Mouse (Mus musculus) left cerebral cortex, adult 8-10 months (tissue): ENCODE results near the gene Fmr1. TPM values are rescaled to one million over a fixed set of nuclear protein-coding genes. Genes with fewer than 3 reads are reported as not detected.
"Not testable (repeated sequence)": the region's sequence is repeated elsewhere in the genome, so short reads cannot be mapped to it uniquely, and the experiment has no call there.

Experiments used
- DNase-seq, 2 experiments: peaks; one replicate each; pipeline ENCODE4 v3.0.0; 2022; ENCODE audit warnings: low spot score in 2 of 2
- total RNA-seq, 4 experiments: library from RNA; stranded (reverse); gene quantifications; 2 replicates each; pipeline ENCODE4 v1.2.4; 2022

Gene Fmr1
- 10 to 100 TPM; 55.5 to 64.4 (median 57.9) TPM for total RNA-seq

- DNase-seq: peak; percentile 82 to 95
Observed at GRCm38 (mm10) chrX:68678333-68678740, at the start of gene Fmr1. Fmr1 (plus strand) TSS chrX:68678541.

DNA sequence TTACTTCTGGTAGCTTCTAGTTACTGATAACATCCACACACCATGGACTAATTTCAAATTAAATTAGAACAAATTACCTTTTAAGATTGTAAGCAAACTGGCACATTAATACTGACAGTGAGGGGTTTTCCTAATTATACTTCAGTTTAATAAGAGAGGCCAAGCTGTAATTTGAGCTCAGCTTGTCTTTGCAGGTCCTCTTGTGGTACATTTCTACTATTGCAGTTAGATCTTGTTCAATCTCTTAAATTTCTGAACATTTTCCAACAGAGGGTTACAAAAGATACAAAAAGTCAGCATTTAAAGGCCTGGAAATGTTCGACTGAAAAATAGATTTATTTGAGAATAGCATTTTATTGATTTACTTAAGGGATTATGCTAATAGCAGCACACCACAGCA lies 36.7 kb upstream of the Fmr1 start:
- DNase-seq: no peak

GRCm38 (mm10) chrX:68645154-68645919 lies 33.0 kb upstream of the Fmr1 start:
- peak in 1 of 2 experiments; percentile 12 for DNase-seq

GRCm38 (mm10) chrX:68677508-68677907 lies 833 bp upstream of the Fmr1 start:
- DNase-seq: no peak

DNA sequence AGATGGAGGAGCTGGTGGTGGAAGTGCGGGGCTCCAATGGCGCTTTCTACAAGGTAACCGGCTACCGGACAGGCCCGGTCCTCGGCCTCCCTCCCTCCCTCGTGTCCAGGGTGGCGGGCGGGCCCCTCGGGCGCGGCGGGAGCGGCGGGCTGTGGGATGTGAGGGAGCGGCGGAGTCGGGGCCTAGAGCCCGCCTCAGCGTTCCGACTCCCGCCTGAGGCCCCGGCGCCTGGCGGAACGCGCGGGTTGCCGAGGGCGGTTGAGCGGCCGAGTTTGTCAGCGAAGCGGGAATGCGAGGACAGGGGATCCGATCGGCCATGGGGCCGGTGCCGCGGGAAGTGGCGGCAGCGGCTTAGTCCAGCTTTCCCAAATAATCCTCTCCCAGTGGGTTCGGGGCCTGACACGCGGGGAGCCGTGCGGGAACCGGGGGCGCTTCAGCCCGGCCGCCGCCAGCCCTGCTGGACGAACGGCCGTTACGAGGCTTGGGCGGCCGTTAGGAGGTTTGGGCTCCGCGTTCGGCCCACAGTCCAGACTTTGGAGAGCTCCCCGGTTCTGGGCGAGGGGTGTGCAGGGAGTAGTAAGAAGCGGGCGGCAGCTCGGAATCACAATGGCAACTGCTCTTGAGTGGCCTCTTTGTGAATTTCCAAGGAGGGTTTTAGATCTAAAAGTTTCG lies 610 bp downstream of the Fmr1 start:
- no peak for DNase-seq

DNA sequence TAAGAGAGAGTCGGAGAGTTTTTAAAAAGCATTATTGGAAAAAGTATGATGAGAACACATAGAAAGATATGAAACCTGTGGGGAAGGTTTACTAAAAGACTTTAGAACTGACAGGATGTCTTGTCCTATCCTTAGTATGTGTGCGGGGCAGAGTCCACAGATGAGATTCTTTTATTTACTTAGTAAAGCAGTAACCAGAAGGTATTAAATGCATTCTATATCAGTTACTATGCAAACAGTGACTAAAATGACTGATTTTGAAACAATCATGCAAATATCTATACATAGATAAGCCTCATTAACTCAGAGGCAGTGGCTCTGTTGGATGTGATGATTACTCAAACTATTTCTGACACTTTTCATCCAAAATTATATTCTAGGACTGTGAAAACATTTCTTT lies 6.4 kb downstream of the Fmr1 start:
- DNase-seq: no peak

GRCm38 (mm10) chrX:68691936-68692335 lies 13.6 kb downstream of the Fmr1 start:
- DNase-seq: not testable (repeated sequence)

GRCm38 (mm10) chrX:68736902-68737301 lies 58.6 kb downstream of the Fmr1 start:
- DNase-seq: no peak

- DNase-seq: no peak
Observed at GRCm38 (mm10) chrX:68740088-68740487, 61.7 kb downstream of the Fmr1 start.

DNA sequence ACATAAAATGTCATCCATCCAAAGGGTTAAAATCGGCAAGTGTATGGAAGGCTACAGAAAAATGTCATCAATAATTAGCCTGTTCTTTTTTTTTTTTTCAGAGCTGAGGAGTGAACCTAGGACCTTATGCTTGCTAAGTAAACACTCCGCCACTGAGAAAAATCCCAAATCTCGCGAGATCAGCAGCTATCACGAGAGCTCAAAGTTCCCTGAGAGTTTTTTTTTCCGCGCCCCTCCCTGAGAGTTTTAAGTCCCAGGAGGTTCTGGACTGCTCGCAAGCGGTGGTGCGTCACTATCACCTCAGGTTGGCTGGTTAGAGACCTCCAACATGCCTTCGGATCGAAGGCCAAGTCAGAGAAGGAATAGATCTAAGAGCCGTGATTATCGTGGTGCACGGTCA lies 83.3 kb downstream of the Fmr1 start, which contains the start of gene Fmr1nb:
TSS of gene Fmr1nb (plus strand) at position 234 of the 400 bp plus-strand sequence.
- no peak for DNase-seq

Other genes with a start within 250 kb of the Fmr1 start
- under 1 TPM in 1 of 4 experiments, not detected in 3; 0.59 TPM for gene Fmr1nb, start 83.3 kb downstream of the Fmr1 start, total RNA-seq
- gene Gm14698, start 142.6 kb downstream of the Fmr1 start, total RNA-seq: 1 to 10 TPM in 2 of 4 experiments, under 1 TPM in 2; 0.50 to 1.5 (median 1.1) TPM
- not detected for gene Gm6812, start 214.5 kb downstream of the Fmr1 start, total RNA-seq